Mouse (Mus musculus) MEL (cell line): ENCODE data around the gene Snrpa. TPM values are rescaled to one million over a fixed set of nuclear protein-coding genes. Genes with fewer than 3 reads are reported as not detected.
A peak's percentile ranks its signal among the peaks of the same experiment; 100 is the strongest.

Experiments
- DNase-seq: peaks from one replicate; pipeline ENCODE4 v3.0.0; 2011; ENCODE audit warnings: low read depth, low spot score
- H3K27ac ChIP-seq: 2 replicates; pipeline ENCODE4 v1.5.1; 2012; ENCODE audit warnings: low read depth, mild to moderate bottlenecking, control low read depth, low read length, moderate library complexity; ENCODE audit not compliant: control insufficient read depth
- H3K27me3 ChIP-seq, 2 experiments: fragments of 150-350 bp in 1 of 2; sonication (generic) in 1 of 2; 2 replicates each; pipeline ENCODE4 v1.6.1; 2012; ENCODE audit warnings: low read length in 2 of 2, mild to moderate bottlenecking in 2 of 2, improper control_type of control experiment in 1 of 2, moderate library complexity in 1 of 2; ENCODE audit not compliant: insufficient read depth in 2 of 2, control insufficient read depth in 1 of 2
- H3K36me3 ChIP-seq, 2 experiments: 2 replicates each; pipeline ENCODE4 v1.6.1; 2012 to 2014; ENCODE audit warnings: low read length in 2 of 2, improper control_type of control experiment in 1 of 2, inconsistent platforms in 1 of 2, mild to moderate bottlenecking in 1 of 2; ENCODE audit not compliant: insufficient read depth in 2 of 2, control insufficient read depth in 1 of 2
- H3K4me1 ChIP-seq, 2 experiments: fragments of 150-350 bp in 1 of 2; sonication (generic) in 1 of 2; 2 replicates each; pipeline ENCODE4 v1.6.1; 2012; ENCODE audit warnings: low read length in 2 of 2, improper control_type of control experiment in 1 of 2, mild to moderate bottlenecking in 1 of 2; ENCODE audit not compliant: insufficient read depth in 2 of 2, control insufficient read depth in 1 of 2
- H3K4me3 ChIP-seq, 2 experiments: fragments of 150-350 bp in 1 of 2; sonication (generic) in 1 of 2; 2 replicates each; pipeline ENCODE4 v1.5.1; 2012; ENCODE audit warnings: low read depth in 2 of 2, low read length in 2 of 2, mild to moderate bottlenecking in 2 of 2, moderate library complexity in 2 of 2, control low read depth in 1 of 2, improper control_type of control experiment in 1 of 2; ENCODE audit not compliant: control insufficient read depth in 1 of 2, insufficient read depth in 1 of 2
- H3K79me2 ChIP-seq: 2 replicates; pipeline ENCODE4 v1.6.1; 2012; ENCODE audit warnings: mild to moderate bottlenecking, low read length, moderate library complexity; ENCODE audit not compliant: control insufficient read depth, poor library complexity, insufficient read depth
- H3K9ac ChIP-seq: 2 replicates; pipeline ENCODE4 v1.6.1; 2012; ENCODE audit warnings: low read depth, mild to moderate bottlenecking, control low read depth, low read length, moderate library complexity; ENCODE audit not compliant: control insufficient read depth, poor library complexity, severe bottlenecking
- H3K9me3 ChIP-seq: fragments of 150-350 bp; sonication (generic); replicated peaks from 2 replicates; pipeline ENCODE4 v1.6.1; 2012; ENCODE audit warnings: mild to moderate bottlenecking, low read length, improper control_type of control experiment, moderate library complexity; ENCODE audit not compliant: insufficient read depth
- BHLHE40 ChIP-seq: IDR thresholded peaks from 2 replicates; pipeline ENCODE4 v1.6.1; 2012; ENCODE audit warnings: low read depth, mild to moderate bottlenecking, inconsistent platforms, low read length, improper control_type of control experiment, borderline replicate concordance
- ELF1 ChIP-seq: IDR thresholded peaks from 2 replicates; pipeline ENCODE4 v1.6.1; 2014; ENCODE audit warnings: low read depth, mild to moderate bottlenecking, inconsistent platforms, low read length, improper control_type of control experiment, moderate library complexity
- ETS1 ChIP-seq: IDR thresholded peaks from 2 replicates; pipeline ENCODE4 v1.6.1; 2012; ENCODE audit warnings: low read depth, mild to moderate bottlenecking, inconsistent platforms, low read length, improper control_type of control experiment, moderate library complexity
- GABPA ChIP-seq: IDR thresholded peaks from 2 replicates; pipeline ENCODE4 v1.6.1; 2012; ENCODE audit warnings: low read depth, mild to moderate bottlenecking, inconsistent platforms, low read length, improper control_type of control experiment, moderate library complexity
- GATA1 ChIP-seq: IDR thresholded peaks from 2 replicates; pipeline ENCODE4 v1.6.1; 2011; ENCODE audit warnings: low read depth, low read length, improper control_type of control experiment
- MAFK ChIP-seq: IDR thresholded peaks from 2 replicates; pipeline ENCODE4 v1.6.1; 2011; ENCODE audit warnings: low read depth, mild to moderate bottlenecking, low read length, improper control_type of control experiment, borderline replicate concordance
- MXI1 ChIP-seq: IDR thresholded peaks from 2 replicates; pipeline ENCODE4 v1.6.1; 2011; ENCODE audit warnings: mild to moderate bottlenecking, low read depth, low read length, improper control_type of control experiment
- MYB ChIP-seq: IDR thresholded peaks from 2 replicates; pipeline ENCODE4 v1.6.1; 2011; ENCODE audit warnings: mild to moderate bottlenecking, low read depth, low read length, improper control_type of control experiment
- MYC ChIP-seq: IDR thresholded peaks from 2 replicates; pipeline ENCODE4 v1.6.1; 2011; ENCODE audit warnings: low read depth, mild to moderate bottlenecking, low read length, improper control_type of control experiment, moderate library complexity
- NELFE ChIP-seq: IDR thresholded peaks from 2 replicates; pipeline ENCODE4 v1.6.1; 2011; ENCODE audit warnings: low read depth, low read length, improper control_type of control experiment
- RAD21 ChIP-seq: IDR thresholded peaks from 2 replicates; pipeline ENCODE4 v1.6.1; 2011; ENCODE audit warnings: mild to moderate bottlenecking, low read depth, low read length, improper control_type of control experiment
- SIN3A ChIP-seq: IDR thresholded peaks from 2 replicates; pipeline ENCODE4 v1.6.1; 2012; ENCODE audit warnings: low read length, improper control_type of control experiment, inconsistent platforms
- SMC3 ChIP-seq: IDR thresholded peaks from 2 replicates; pipeline ENCODE4 v1.6.1; 2011; ENCODE audit warnings: low read depth, low read length, improper control_type of control experiment
- TAL1 ChIP-seq: IDR thresholded peaks from 2 replicates; pipeline ENCODE4 v1.6.1; 2012; ENCODE audit warnings: mild to moderate bottlenecking, inconsistent platforms, low read length, moderate library complexity, mixed read lengths
- TBP ChIP-seq: IDR thresholded peaks from 2 replicates; pipeline ENCODE4 v1.8.0; 2011; ENCODE audit warnings: low read depth, low read length, improper control_type of control experiment
- USF2 ChIP-seq, 2 experiments: IDR thresholded peaks; 2 replicates each; pipeline ENCODE4 v1.6.1; 2011 to 2012; ENCODE audit warnings: improper control_type of control experiment in 2 of 2, low read length in 2 of 2, borderline replicate concordance in 1 of 2, inconsistent platforms in 1 of 2, low read depth in 1 of 2, mild to moderate bottlenecking in 1 of 2; ENCODE audit not compliant: insufficient read depth in 1 of 2
- polyA plus RNA-seq, 2 experiments: library from polyadenylated mRNA; stranded (reverse) in 1 of 2; unstranded in 1 of 2; fragments of >175 nt in 1 of 2; fragments of >200 nt in 1 of 2; gene quantifications; 2 replicates each; pipeline versions ENCODE4 v1.2.1 to v1.2.4; 2012; ENCODE audit warnings: low replicate concordance in 2 of 2, low read depth in 1 of 2; ENCODE audit not compliant: insufficient read length in 2 of 2, insufficient read depth in 1 of 2, missing spikeins in 1 of 2
- total RNA-seq: library from RNA; depleted of rRNA; stranded (reverse); fragments of 300-350 nt; gene quantifications from 2 replicates; pipeline ENCODE4 v1.2.3, GENCODE M21; 2012

The Snrpa gene
- total and polyA plus RNA-seq, 3 experiments: 128 to 310 TPM; not detected in 1

DNA sequence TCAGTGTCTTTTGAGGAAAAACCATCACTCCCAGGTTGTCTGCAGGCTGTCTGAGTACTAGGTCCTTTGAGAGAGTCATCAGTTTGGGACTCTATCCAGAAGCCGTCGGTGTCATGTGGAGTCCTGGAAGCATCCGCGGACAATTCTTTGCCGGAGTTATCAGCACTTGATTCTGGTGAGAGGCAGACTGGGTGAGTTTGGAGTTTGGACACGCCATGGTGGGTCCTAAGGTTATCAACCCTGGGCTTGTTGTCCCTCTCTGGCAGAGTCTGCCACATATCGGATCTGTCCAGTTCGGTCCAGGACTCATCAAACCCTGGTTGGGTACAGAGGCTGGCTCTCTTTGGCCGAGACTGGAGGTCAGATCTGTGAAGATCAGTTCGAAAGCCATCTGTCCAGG, 31.6 kb upstream of the Snrpa start:
- no peaks in the 10 kb centered on the region for H3K9me3 ChIP-seq
- H3K9ac ChIP-seq: peak overlapping the region; percentile 70
- no peaks in the 10 kb centered on the region for H3K27me3 ChIP-seq
- no peak overlapping the region for H3K27ac ChIP-seq
- no peak for TF ChIP-seq ELF1
- TF ChIP-seq ETS1: no peak
- no peak for TF ChIP-seq SIN3A
- TF ChIP-seq USF2 (IDR thresholded peaks at IDR 0.05; ENCODE audit: borderline replicate concordance in 1 of 2, insufficient read depth in 1 of 2, low read depth in 1 of 2, low read length in 2 of 2): no peak
- TF ChIP-seq MYC: no peak
- no peak for TF ChIP-seq TAL1
- TF ChIP-seq MYB: no peak
- no peak for TF ChIP-seq SMC3
- TF ChIP-seq GATA1: no peak
- no peak for TF ChIP-seq GABPA
- TF ChIP-seq MAFK: no peak
- no peak for TF ChIP-seq NELFE
- TF ChIP-seq, all 39 proteins: peak for 0
- Histone ChIP-seq H3K36me3 (peaks cover 0 to 5% of the 10 kb centered on the region in 2 experiments; a peak in 2 of 4 replicates), H3K4me1 (peaks cover 6 to 23% of the 10 kb centered on the region in 2 experiments), H3K4me3 (peak overlapping the region; percentile 75 to 96), H3K79me2 (peaks cover 8% of the 10 kb centered on the region)
- DNase-seq: peak; percentile 38

DNA sequence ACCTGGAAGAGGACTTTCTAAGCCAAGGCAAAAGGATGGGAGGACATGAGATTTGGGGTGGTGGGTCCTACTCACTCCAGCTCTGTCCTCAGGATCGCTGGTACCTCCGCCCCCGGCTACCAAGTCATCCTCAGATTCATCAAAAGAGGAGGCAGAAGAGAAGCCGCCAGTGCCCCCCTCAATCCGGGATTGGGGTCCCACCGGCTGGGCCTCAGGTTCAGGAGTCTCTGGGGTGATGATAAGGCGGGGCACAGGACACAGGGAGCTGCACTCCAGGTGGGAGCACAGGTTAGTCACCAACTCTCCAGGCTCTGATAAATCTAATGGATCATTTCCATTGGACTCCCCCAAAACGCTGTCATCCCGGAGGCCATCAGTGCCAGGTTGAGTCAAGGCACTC, 31.2 kb upstream of the Snrpa start:
- no peaks in the 10 kb centered on the region for H3K9me3 ChIP-seq
- DNase-seq: no peak
- no peak overlapping the region for H3K27ac ChIP-seq
- peak overlapping the region; percentile 75 to 96 for H3K4me3 ChIP-seq
- no peaks in the 10 kb centered on the region for H3K27me3 ChIP-seq
- H3K4me1 ChIP-seq: peaks cover 8 to 23% of the 10 kb centered on the region in 2 experiments
- peak overlapping the region; percentile 70 for H3K9ac ChIP-seq
- H3K79me2 ChIP-seq: peaks cover 8% of the 10 kb centered on the region
- TF ChIP-seq BHLHE40 (no peak), GATA1 (no peak), USF2 (IDR thresholded peaks at IDR 0.05; ENCODE audit: borderline replicate concordance in 1 of 2, insufficient read depth in 1 of 2, low read depth in 1 of 2, low read length in 2 of 2) (no peak), TAL1 (no peak), RAD21 (no peak), TBP (no peak), ETS1 (no peak), MXI1 (no peak)
- H3K36me3 ChIP-seq: peaks cover 0 to 9% of the 10 kb centered on the region in 2 experiments; a peak in 2 of 4 replicates
